Mouse (Mus musculus): ENCODE measurements around the gene Phldb1. TPM values are rescaled to one million over a fixed set of nuclear protein-coding genes. Genes with fewer than 3 reads are reported as not detected.

Gene Phldb1
- polyA plus RNA-seq, 1 experiment from 2014 or later: 44.3 TPM

DNA sequence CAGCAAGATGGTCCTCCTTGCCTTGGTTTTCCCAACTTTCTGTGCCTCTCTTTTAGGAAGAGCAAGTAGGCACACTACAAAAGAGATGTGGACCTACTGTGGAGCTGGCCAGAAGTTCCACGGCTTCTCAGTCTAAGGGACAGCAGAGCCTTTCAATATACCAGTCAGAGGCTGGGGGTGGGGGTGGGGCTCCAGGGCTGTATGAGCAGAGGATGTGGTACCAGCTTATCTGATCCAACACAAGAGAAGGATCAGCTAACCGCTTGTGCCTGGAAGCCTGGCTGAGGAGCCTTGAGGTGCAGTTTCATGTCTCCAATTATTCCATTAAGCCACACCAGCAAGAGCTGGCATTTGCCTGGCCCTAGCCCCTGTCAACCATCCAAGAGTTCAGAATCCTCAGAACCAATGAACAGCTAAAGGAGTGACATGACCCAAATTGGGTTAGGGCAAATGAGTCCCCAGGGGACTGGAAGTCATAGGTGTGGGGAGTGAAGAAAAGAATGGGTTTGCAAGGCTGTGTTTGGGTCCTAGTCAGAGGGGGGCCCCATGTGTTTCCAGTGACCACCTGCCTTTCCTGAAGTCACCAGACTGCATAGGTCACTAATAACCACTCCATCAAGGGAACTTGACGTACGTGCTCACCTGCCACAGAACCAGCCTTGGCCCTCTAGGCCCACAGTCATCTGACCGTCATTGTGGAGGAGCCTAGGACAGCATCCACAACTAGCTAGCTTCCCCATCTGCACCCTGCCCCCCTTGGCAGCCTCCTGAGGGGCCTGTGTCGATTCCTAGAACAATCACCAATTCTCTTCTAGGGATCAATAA, 17.8 kb downstream of the Phldb1 start:
- H3K9me3 ChIP-seq (ENCODE audit: control insufficient read depth, low read length): no peaks in the 10 kb centered on the region
- no peak overlapping the region for H3K9ac ChIP-seq (ENCODE audit: low read length)
- peaks cover 18% of the 10 kb centered on the region for H3K4me1 ChIP-seq (ENCODE audit: control insufficient read depth, insufficient read depth, low read length)
- no peaks in the 10 kb centered on the region for H3K27me3 ChIP-seq (ENCODE audit: control insufficient read depth, insufficient read depth, low read length)
- no peak for ATAC-seq (ENCODE audit: insufficient read depth, low FRiP score, low TSS enrichment)
- peaks cover 13% of the 10 kb centered on the region for H3K36me3 ChIP-seq (ENCODE audit: control insufficient read depth, insufficient read depth, low read length)
- 82% methylated on average over 6 of the region's 6 CpGs for WGBS
- H3K4me3 ChIP-seq (ENCODE audit: low read depth, low read length): no peak overlapping the region
- H3K4me2 ChIP-seq (ENCODE audit: low read depth): no peak overlapping the region
- no peak for DNase-seq (ENCODE audit: low spot score)
- H3K27ac ChIP-seq (ENCODE audit: low read depth, low read length): no peak overlapping the region

DNA sequence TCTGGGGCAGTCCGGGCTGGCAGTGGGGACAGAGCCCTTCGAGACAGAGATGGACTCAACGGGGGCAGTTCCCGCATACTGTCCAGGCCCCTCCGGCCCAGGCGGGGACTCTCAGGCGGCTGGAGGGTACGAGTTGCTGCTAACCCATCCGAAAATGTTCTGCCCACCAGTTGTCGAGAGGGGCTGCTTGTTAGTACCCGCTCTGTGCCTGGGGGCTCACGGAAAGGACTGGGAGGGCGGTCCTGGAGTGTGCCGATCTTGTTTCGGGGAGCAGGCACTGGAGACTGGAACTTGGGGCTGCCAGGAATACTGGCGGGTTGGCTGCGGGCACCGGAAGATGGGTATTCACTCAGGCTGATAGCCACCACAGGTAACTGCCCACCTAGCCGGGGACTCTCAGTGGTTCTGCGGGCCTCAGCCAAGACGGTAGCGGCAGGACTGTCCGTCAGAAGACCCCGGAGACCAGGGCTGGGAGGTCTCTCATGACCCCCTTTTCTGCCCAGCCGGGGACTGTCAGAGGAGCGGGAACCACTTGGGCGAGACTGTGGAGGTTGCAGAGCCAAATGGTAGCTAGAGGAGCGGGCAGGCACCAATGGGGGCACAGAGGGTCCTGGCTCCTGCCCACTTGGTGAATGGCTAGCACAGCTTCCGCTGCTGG, 19.2 kb downstream of the Phldb1 start:
- Histone ChIP-seq H3K9me3 (ENCODE audit: control insufficient read depth, low read length) (no peaks in the 10 kb centered on the region), H3K4me3 (ENCODE audit: low read depth, low read length) (no peak overlapping the region), H3K36me3 (ENCODE audit: control insufficient read depth, insufficient read depth, low read length) (peaks cover 17% of the 10 kb centered on the region), H3K4me2 (ENCODE audit: low read depth) (no peak overlapping the region), H3K9ac (ENCODE audit: low read length) (no peak overlapping the region), H3K4me1 (ENCODE audit: control insufficient read depth, insufficient read depth, low read length) (peaks cover 13% of the 10 kb centered on the region), H3K27me3 (ENCODE audit: control insufficient read depth, insufficient read depth, low read length) (no peaks in the 10 kb centered on the region), H3K27ac (ENCODE audit: low read depth, low read length) (no peak overlapping the region)
- DNase-seq (ENCODE audit: low spot score) (no peak), ATAC-seq (ENCODE audit: insufficient read depth, low FRiP score, low TSS enrichment) (no peak)
- WGBS: 93% methylated on average over 29 of the region's 29 CpGs

DNA sequence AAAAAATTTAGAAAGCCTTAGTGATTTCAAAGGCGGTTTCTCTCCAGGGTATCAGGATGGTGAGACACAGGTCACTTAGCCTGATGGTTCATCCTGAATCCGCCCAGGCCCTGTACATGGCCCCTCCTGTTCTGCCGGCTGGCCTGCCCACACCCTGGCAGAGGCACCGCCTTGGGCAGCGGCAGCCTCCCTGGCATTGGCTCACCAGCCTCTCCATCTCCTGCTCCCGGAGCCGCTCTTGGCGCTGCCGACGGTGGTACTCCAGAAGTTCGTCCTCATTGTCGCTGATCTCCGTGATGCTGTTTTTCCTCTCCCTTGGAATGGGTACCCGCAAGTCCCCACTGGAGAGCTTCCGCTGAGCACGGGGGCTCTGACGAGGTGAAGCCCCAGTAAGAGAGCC, 19.9 kb downstream of the Phldb1 start:
- Histone ChIP-seq H3K27ac (ENCODE audit: low read depth, low read length) (no peak overlapping the region), H3K4me2 (ENCODE audit: low read depth) (no peak overlapping the region), H3K4me3 (ENCODE audit: low read depth, low read length) (no peak overlapping the region), H3K9me3 (ENCODE audit: control insufficient read depth, low read length) (no peaks in the 10 kb centered on the region), H3K27me3 (ENCODE audit: control insufficient read depth, insufficient read depth, low read length) (no peaks in the 10 kb centered on the region), H3K9ac (ENCODE audit: low read length) (no peak overlapping the region), H3K4me1 (ENCODE audit: control insufficient read depth, insufficient read depth, low read length) (peaks cover 7% of the 10 kb centered on the region), H3K36me3 (ENCODE audit: control insufficient read depth, insufficient read depth, low read length) (peaks cover 22% of the 10 kb centered on the region)
- DNase-seq (ENCODE audit: low spot score): no peak
- no peak for ATAC-seq (ENCODE audit: insufficient read depth, low FRiP score, low TSS enrichment)
- WGBS: 91% methylated on average over 17 of the region's 17 CpGs

DNA sequence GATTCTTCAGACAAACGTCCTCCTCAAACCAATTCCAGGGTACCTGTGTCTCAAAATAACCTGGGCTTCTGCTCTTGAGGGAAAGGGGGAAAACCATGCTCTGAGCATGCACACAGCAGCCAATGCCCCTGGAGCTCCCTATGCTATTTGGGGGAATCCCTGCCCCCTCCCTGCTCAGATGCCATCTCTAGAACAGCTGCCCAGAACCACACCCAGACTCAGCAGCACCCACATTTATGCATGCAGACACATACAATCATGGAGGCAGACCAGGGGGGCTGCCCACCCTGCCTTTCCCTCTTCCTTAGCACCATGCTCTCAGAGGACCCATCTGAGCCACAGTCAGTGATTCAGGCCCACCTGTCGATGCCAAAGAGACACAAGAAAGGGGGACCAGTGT, 21.4 kb downstream of the Phldb1 start:
- Histone ChIP-seq H3K9ac (ENCODE audit: low read length) (no peak overlapping the region), H3K27me3 (ENCODE audit: control insufficient read depth, insufficient read depth, low read length) (no peaks in the 10 kb centered on the region), H3K27ac (ENCODE audit: low read depth, low read length) (no peak overlapping the region), H3K9me3 (ENCODE audit: control insufficient read depth, low read length) (no peaks in the 10 kb centered on the region), H3K36me3 (ENCODE audit: control insufficient read depth, insufficient read depth, low read length) (peaks cover 24% of the 10 kb centered on the region), H3K4me1 (ENCODE audit: control insufficient read depth, insufficient read depth, low read length) (peaks cover 7% of the 10 kb centered on the region), H3K4me2 (ENCODE audit: low read depth) (no peak overlapping the region), H3K4me3 (ENCODE audit: low read depth, low read length) (no peak overlapping the region)
- DNase-seq (ENCODE audit: low spot score): no peak
- no peak for ATAC-seq (ENCODE audit: insufficient read depth, low FRiP score, low TSS enrichment)
- WGBS: 73% methylated on average over 2 of the region's 2 CpGs

DNA sequence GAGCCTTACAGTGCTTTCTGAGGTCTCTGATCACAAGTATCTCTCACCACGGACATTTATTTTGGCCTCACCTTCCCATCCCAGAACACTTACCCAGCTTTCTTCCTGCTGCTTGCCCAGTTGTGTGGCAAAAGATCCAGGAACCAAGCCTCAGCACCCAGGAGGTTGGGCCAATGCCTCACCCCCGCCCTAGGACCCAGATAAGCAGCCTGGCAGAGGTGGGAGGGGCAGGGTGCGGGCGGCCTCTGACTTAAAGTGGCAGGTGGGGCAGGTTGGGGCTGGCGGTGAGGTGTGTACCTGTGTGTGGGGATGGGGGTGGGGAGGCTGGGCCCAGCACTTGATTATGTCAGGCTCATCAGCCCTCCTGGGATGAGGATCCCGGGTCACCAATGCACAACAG, 21.9 kb downstream of the Phldb1 start:
- Histone ChIP-seq H3K4me2 (ENCODE audit: low read depth) (no peak overlapping the region), H3K9me3 (ENCODE audit: control insufficient read depth, low read length) (no peaks in the 10 kb centered on the region), H3K4me1 (ENCODE audit: control insufficient read depth, insufficient read depth, low read length) (peaks cover 12% of the 10 kb centered on the region), H3K27ac (ENCODE audit: low read depth, low read length) (no peak overlapping the region), H3K27me3 (ENCODE audit: control insufficient read depth, insufficient read depth, low read length) (no peaks in the 10 kb centered on the region), H3K4me3 (ENCODE audit: low read depth, low read length) (no peak overlapping the region), H3K36me3 (ENCODE audit: control insufficient read depth, insufficient read depth, low read length) (peaks cover 24% of the 10 kb centered on the region), H3K9ac (ENCODE audit: low read length) (no peak overlapping the region)
- WGBS: 90% methylated on average over 6 of the region's 6 CpGs
- DNase-seq (ENCODE audit: low spot score): no peak
- no peak for ATAC-seq (ENCODE audit: insufficient read depth, low FRiP score, low TSS enrichment)

DNA sequence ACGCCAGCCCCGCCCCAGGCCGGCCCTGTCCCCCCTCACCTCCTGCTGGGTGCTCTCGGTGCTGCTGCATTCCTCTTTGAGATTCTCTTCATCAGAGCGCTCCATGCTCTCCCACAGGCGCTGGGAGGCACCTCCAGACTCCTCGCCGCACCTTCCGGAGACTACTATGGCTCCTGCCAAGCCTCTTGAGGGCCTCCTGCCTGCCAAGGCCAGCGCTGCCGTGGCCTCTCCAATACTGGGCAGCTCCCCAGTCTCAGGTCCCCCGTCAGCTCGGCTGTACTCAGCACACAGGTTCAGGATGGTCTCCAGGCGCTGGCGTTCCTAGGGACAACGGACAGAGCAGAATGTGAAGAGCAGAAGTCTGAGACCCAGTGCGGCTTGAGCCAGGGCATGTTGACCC, 23.4 kb downstream of the Phldb1 start:
- Histone ChIP-seq H3K4me1 (ENCODE audit: control insufficient read depth, insufficient read depth, low read length) (peaks cover 16% of the 10 kb centered on the region), H3K9ac (ENCODE audit: low read length) (no peak overlapping the region), H3K27ac (ENCODE audit: low read depth, low read length) (no peak overlapping the region), H3K36me3 (ENCODE audit: control insufficient read depth, insufficient read depth, low read length) (peaks cover 21% of the 10 kb centered on the region), H3K9me3 (ENCODE audit: control insufficient read depth, low read length) (no peaks in the 10 kb centered on the region), H3K4me3 (ENCODE audit: low read depth, low read length) (no peak overlapping the region), H3K27me3 (ENCODE audit: control insufficient read depth, insufficient read depth, low read length) (no peaks in the 10 kb centered on the region), H3K4me2 (ENCODE audit: low read depth) (no peak overlapping the region)
- DNase-seq (ENCODE audit: low spot score): no peak
- WGBS: 62% methylated on average over 17 of the region's 17 CpGs
- ATAC-seq (ENCODE audit: insufficient read depth, low FRiP score, low TSS enrichment): no peak

DNA sequence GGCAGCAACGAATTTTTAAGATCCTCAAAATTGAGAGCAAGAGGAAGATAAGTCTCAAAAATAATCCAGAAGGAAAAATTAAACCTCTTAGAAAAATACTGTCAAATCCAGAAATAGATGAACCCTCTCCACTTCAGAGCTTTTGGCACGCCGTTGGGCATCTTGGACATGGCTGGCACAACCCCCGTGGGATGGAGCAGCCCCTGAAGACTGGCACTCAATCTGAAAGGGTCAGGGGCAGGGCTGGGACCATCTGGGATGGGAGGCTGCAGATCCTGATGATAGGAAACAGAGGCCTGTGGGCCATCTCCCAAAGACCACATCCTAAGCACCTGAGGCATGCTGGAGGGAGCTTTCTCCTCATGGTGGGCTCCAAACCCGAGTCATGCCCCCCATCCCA, 24.8 kb downstream of the Phldb1 start:
- no peak overlapping the region for H3K4me2 ChIP-seq (ENCODE audit: low read depth)
- H3K9me3 ChIP-seq (ENCODE audit: control insufficient read depth, low read length): no peaks in the 10 kb centered on the region
- H3K9ac ChIP-seq (ENCODE audit: low read length): no peak overlapping the region
- H3K27me3 ChIP-seq (ENCODE audit: control insufficient read depth, insufficient read depth, low read length): no peaks in the 10 kb centered on the region
- peaks cover 13% of the 10 kb centered on the region for H3K36me3 ChIP-seq (ENCODE audit: control insufficient read depth, insufficient read depth, low read length)
- WGBS: 88% methylated on average over 5 of the region's 5 CpGs
- ATAC-seq (ENCODE audit: insufficient read depth, low FRiP score, low TSS enrichment) (no peak), DNase-seq (ENCODE audit: low spot score) (no peak)
- H3K4me1 ChIP-seq (ENCODE audit: control insufficient read depth, insufficient read depth, low read length): peaks cover 16% of the 10 kb centered on the region
- no peak overlapping the region for H3K4me3 ChIP-seq (ENCODE audit: low read depth, low read length)
- no peak overlapping the region for H3K27ac ChIP-seq (ENCODE audit: low read depth, low read length)

DNA sequence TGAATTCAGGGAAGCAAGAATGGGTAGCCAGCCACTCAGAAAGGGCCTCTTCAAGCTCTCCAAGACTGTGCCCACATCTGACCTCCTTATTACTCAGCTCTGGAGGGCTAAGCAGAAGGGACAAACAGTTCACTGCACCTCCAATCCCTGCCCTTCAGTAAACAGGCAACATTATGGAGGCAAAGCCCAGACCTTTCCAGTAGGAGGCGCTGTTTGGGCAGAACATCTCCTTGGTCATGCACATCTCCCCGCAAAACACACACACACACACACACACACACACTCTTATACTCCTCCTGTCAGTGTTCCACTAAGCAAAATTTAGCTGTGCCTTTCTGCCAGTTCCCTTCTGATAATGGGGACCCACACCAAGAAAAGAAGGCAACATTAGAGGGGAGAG, 25.4 kb downstream of the Phldb1 start:
- WGBS: 52% methylated on average over 2 of the region's 2 CpGs
- Histone ChIP-seq H3K36me3 (ENCODE audit: control insufficient read depth, insufficient read depth, low read length) (peaks cover 11% of the 10 kb centered on the region), H3K27ac (ENCODE audit: low read depth, low read length) (no peak overlapping the region)

DNA sequence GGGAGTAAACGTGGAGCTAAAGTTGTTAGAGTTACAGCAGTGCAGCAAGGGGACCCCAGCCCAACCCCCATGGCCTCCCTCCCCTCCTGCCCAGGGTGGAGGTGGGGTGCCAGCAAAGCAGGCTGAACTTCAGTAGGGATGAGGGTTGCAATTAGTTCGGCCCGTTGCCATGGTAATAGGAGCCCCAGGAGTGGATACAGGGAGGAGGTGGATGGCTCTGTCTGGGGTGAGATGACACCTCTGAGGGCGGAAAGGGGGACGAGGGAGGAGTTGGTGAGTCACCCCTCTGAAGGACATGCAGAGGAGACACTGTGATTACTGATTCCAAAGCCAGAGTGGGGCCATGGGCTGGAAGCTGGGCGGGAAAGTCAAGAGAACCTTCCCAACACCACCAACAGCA, 26.1 kb downstream of the Phldb1 start:
- DNase-seq (ENCODE audit: low spot score) (no peak), ATAC-seq (ENCODE audit: insufficient read depth, low FRiP score, low TSS enrichment) (no peak)
- Histone ChIP-seq H3K4me3 (ENCODE audit: low read depth, low read length) (no peak overlapping the region; the same call in 1 of the 2 replicates), H3K27me3 (ENCODE audit: control insufficient read depth, insufficient read depth, low read length) (no peaks in the 10 kb centered on the region), H3K9ac (ENCODE audit: low read length) (no peak overlapping the region; the same call in 1 of the 2 replicates), H3K36me3 (ENCODE audit: control insufficient read depth, insufficient read depth, low read length) (peaks cover 11% of the 10 kb centered on the region), H3K9me3 (ENCODE audit: control insufficient read depth, low read length) (no peaks in the 10 kb centered on the region), H3K4me1 (ENCODE audit: control insufficient read depth, insufficient read depth, low read length) (peaks cover 16% of the 10 kb centered on the region), H3K4me2 (ENCODE audit: low read depth) (peak overlapping the region; percentile 40), H3K27ac (ENCODE audit: low read depth, low read length) (no peak overlapping the region)
- WGBS: 19% methylated on average over 6 of the region's 6 CpGs

More for the DNA sequence above, 25.4 kb downstream of the Phldb1 start:
- DNase-seq (ENCODE audit: low spot score): peak; percentile 41
- ATAC-seq (ENCODE audit: insufficient read depth, low FRiP score, low TSS enrichment): no peak
- no peaks in the 10 kb centered on the region for H3K27me3 ChIP-seq (ENCODE audit: control insufficient read depth, insufficient read depth, low read length)
- H3K9me3 ChIP-seq (ENCODE audit: control insufficient read depth, low read length): no peaks in the 10 kb centered on the region
- no peak overlapping the region for H3K4me2 ChIP-seq (ENCODE audit: low read depth)
- H3K9ac ChIP-seq (ENCODE audit: low read length): no peak overlapping the region
- peaks cover 16% of the 10 kb centered on the region for H3K4me1 ChIP-seq (ENCODE audit: control insufficient read depth, insufficient read depth, low read length)
- H3K4me3 ChIP-seq (ENCODE audit: low read depth, low read length): no peak overlapping the region
